Mouse (Mus musculus): Measurements from ENCODE around the gene Rab40c.
A peak's percentile ranks its signal among the peaks of the same experiment; 100 is the strongest.
"Not testable (repeated sequence)": the region's sequence is repeated elsewhere in the genome, so short reads cannot be mapped to it uniquely, and the experiment has no call there.

Gene Rab40c

DNA sequence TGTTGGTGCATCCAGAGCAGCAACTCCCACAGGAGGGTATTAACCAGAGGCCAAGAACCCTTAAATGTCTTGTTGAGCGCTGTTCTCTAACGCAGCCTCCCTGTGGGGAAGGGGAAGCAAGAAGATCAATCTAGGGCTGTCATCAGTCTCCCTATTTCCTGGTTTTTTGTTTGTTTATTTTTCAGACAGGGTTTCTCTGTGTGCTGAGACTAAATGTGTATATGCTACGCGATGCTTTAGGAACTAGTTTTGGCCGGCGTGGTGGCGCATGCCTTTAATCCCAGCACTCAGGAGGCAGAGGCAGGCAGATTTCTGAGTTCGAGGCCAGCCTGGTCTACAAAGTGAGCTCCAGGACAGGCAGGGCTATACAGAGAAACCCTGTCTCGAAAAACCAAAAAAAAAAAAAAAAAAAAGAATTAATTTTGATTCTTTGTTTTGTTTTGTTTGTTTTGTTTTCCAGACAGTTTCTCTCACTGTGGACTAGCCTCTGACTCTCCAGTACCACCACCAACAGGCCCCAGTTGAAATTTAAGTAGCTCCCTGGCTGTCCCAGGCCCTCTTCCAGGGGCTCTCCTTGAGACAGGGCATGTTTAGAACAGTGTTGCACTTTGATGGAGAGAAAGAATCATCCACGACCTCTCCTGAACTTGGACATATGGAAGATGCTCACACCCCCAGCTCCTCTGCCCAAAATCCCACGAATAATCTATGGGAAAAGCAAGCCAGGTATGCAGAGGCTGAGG, 46.0 kb downstream of the Rab40c start:
- no peak for DNase-seq

DNA sequence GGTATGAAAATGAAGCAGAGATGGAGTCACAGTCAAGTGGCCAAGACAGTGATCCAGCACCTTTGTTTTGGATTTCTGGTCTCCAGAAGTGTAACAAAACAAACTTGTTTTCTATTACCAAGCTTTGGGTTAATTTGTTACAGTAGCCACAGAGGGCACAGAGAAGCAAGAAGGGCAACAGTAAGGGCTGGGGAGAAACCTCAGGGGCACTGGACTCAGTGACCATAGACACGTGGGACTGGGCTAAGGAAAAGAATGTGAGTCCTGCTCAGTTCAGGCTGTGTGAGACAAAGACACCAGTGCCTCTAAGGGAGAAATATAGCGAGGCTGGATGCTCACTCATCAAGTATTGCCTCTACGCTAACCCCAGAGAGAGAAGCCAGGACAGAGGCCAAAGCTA, 46.9 kb downstream of the Rab40c start:
- DNase-seq: peak; percentile 75

DNA sequence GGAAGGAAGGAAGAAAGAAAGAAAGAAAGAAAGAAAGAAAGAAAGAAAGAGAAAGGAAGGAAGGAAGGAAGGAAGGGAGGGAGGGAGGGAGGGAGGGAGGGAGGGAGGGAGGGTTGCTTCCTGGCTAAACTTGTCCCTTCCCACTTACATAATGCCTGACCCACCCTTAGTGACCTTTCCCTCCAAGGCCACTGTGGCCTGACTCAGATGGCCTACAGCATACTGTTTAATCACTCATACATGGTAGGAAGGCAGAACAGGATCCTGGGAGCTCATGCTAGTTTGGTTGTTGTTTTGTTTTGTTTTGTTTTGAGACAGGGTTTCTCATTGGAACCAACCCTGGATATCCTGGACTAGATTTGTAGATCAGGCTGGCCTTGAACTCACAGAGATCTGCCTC, 48.0 kb downstream of the Rab40c start:
- DNase-seq: not testable (repeated sequence)

DNA sequence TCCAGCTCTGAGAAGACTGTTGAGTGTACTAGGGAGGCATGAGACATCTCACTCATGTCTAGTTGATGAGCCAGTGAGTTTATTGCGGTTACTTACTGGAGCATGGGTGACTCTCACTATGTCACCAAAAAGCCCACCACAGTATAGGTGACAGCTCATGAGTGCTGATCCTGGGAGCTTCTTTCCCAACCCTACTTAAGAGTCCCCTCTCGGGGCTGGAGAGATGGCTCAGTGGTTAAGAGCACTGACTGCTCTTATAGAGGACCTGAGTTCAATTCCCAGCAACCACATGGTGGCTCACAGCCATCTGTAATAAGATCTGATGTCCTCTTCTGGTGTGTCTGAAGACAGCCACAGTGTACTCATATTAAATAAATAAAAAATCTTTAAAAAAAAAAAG, 49.6 kb downstream of the Rab40c start:
- no peak for DNase-seq

DNA sequence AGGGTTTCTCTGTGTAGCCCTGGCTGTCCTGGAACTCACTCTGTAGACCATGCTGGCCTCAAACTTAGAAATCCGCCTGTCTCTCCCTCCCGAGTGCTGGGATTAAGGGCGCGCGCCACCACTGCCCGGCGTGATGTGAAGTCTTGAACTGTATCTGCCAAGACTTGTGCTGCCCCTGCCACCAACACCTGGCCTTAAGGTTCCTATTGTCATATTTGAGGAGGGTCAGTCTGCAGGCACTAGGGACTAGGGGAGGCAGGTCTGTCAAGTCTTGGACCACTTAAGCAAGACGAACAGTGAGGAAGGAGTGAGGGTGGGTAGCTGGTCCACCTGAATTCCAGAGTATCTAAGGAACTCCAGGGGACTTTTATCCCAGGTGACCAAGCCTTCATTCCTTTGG, 50.0 kb downstream of the Rab40c start:
- no peak for DNase-seq

DNA sequence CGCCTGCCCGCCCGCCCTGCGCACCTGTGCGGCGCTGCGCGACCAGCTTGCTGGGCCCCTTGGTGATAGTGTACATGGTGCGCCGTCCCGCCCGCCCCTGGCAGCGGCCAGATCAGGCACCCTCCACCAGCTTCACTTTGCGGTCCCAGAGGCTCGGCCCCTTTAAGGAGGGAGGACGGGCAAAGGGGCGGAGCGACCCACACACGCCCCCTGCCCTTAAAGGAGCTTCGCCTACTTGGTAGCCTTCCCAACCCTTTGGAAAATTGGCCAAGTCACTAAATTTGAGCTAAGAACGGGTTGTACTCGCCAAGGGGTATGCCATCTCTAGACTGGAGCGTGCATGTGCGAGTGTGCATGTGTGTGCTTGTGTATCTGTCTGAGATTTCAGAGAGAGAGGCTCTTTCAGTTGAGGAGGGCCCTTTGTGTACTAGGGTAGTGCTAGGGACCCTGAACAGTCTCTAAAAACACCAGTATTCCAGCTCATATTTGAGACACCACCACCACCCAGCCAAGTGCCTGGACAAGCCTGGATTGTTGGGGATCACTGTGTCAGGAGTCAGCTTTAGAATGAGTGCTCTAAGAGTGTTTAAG, 50.8 kb downstream of the Rab40c start, which contains the start of gene Mcrip2:
Gene Mcrip2 (minus strand): TSS at position 164 of the 591 bp plus-strand sequence.
- DNase-seq: peak; percentile 91

DNA sequence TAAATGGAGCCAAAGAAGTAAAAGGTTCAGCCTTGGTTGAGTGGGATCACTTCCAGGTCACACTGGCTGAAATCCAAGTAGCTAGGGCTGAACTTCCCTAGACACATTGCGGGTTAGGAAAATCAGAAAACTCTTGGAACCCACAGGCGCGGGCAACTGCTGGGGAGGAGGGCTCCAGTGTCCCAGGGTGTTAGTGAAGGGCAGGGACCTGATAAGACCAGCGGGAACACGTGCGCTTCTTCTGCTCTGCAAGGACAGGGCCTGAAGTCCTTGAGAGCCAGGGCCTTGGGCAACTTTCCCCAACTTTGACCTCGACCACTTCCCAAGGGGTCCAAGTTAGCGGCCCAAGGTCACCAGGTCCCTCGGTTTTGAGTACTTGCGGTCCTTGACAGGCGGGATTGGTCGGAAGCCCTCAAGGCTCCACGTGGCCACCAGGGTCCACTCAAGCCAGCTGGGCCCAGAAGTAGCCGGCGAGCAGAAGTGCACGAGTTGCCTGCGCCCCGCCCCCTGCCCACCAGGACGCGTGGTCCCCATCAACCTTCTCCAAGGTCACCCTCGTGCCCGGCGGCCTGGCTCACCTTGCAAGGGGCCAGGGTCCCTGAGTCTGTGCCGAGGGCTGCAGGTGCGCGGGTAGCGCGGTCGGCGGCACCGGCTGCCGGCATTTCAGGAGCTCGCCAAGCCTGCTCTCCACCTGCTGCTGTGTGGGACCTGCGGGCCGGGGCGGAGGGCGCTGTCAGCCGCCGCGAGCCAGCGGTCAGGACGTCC, 51.5 kb downstream of the Rab40c start:
- peak; percentile 79 for DNase-seq

DNA sequence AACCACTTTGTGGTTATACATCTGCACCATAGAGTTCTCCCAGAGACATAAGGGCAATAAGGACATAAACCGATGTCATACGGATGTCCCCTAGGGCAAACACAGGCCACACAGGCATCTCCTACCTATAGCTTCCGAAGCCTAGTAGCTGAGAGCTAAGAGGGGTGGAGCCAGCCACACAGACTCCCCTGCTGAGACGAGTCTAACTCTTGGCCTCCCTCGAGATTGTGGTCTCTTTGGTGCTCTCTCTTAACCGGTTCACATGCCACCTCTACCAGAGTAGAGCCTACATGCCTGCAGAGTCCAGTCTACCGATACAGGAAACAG, 52.1 kb downstream of the Rab40c start:
- DNase-seq: no peak

DNA sequence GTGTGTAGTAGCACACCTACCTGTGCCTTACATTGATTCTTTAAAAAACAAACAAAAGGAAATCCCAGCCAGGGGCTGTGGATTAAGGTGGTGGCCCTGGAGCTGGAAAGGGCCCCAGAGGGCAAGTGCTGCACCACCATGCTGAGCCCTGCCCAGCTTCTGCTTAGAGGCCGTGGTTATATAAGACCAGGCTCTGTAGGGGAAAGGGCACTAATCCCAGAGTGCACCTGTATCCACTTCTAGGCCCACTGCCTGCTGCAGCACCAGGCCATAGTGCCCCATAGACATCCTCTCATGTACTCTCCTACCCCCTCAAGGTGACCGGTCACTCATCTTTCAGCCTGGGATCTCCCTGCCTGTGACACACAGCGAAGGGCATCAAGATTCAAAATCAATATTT, 53.4 kb downstream of the Rab40c start:
- DNase-seq: peak; percentile 75

DNA sequence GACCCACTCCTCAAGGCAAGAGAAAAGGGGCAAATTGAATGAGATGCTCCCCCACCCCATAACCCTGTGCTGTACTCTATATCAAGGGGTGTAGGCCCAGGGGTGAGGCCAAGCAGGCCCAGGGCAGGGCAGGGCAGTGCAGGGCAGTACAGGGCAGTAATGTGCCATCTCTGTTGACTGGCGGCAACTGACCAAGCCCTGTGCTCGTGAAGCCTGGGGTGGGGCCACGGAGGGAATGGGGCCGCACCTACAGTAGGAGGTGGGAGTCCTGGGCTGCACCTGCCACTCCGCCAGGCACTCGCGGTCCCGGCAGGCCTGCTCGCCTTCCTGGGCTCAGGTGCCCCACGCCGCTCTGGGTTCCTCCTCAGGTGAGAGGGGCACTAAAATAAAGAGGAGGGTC, 54.2 kb downstream of the Rab40c start:
- DNase-seq: no peak

DNA sequence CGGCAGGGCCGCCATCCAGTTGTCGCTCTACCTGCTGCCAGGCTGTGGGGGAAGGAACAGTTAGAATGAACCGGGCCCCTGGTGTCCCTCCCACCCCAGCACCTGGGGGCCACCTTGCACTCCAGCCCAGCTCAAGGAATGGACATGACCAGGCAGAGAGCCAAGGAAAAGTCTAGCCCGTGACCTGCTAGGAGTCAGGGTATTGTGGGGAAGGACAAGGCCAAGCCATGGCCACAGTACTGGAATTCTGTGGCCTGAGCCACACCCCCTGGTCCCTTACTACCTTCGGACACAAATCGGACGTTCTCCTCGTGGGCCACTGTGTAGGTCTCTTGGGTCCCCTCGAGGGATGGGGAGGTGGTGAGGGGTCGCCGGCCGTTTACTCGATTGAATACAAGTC, 55.2 kb downstream of the Rab40c start:
- peak; percentile 60 for DNase-seq

DNA sequence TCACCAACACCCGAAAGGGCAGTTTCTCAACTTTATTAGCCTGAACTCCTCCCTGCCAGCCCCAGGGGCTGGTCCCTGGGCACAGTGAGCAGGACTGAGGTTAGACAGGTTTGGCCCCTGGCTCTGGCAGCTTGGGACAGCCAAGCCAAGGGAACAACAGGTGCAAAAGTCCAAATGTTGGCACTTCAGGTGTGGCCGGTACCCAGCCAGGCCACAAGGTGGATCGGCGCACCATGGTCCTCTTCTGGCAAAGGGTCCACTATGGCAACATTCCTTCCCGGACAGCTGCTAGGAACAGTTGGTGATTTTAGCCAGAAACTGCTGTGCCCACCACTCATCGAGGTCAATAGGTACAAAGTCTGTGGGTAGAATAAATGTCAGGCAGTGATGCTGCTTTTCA, 55.8 kb downstream of the Rab40c start:
- DNase-seq: peak; percentile 69

DNA sequence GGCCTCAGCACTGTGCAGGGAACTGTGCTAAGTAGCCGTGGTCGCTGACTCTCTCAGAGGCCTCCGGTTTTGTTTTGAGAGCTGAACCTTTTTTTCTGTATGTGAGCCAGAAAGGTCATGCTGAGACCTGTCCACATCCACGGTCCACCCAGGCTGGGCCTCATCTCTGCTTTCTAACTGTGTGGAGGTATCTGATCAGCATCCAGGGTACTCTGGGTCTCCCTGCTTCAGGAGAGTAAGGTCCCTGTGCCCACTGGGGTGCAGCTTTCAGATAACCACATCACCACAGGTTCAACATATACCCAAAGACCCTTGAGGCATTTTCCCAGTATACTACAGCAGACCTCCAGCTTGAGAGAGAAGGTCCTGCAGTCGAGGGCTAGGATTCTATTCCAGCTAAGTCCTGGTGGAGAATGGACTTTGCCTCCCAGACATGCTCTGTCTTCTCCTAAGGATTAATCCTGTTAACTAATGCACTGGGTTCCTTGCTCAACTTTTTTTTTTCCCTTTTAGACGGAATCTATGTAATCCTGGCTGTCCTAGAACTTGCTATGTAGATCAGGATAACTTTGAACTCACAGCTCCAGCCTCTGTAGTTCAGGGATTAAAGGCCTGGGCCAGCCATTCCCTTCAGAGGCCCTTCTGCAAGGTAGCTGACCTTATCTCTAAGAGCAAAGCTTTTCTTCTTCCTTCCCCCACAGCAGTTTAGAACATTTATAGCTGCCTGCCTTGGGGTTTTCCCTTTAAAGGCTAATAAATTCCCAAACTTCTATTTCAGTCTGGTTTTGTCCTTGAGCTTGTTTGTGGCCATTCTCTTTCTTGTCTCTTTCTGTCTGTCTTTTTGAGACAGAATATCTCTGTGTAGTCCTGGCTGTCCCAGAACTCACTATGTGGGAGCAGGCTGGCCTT, 57.6 kb downstream of the Rab40c start:
- DNase-seq: no peak

DNA sequence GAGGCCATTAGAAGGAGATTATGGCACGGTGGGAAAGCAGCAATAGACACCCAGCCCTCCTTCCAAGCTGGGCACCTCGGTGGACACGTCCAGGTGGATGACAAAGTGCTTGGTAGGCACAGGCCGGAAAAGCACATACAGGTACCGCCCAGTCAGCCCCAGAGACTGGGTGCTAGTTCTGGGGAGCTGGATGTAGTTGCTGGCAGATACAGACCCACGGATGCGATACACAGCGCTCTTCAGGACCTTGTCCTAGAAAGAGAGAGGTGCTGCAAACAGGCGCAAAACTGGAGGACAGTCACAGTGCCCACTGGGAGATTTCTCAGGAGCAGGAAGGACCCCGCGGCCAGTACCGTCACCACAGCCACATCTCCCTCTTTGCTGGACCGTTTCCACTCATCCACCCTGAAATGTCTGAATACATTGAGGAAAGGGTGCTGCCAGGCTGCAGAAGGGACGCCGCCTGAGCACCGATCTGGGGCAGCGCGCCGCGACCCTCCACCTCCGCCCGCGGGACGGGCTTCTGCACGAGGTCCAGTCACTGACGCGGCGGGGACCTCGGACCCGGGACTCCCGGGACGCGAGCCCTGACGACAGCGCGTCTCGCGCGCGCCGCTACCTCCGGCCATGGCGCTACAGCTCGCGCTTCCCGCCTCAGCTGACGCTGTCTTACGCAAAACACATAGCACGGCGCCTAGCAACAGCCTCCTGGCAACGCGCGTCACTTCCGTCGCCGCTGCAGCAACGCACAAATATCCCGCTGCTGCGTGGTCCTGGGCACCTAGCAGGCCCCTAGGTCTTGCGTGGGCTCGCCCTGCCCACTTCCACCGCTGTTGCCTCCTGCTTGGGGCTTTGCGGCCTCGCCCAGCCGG, 58.5 kb downstream of the Rab40c start, which contains the start of gene Wdr90:
Gene Wdr90 (minus strand): TSS at position 670 of the 872 bp plus-strand sequence.
- peak; percentile 92 for DNase-seq

DNA sequence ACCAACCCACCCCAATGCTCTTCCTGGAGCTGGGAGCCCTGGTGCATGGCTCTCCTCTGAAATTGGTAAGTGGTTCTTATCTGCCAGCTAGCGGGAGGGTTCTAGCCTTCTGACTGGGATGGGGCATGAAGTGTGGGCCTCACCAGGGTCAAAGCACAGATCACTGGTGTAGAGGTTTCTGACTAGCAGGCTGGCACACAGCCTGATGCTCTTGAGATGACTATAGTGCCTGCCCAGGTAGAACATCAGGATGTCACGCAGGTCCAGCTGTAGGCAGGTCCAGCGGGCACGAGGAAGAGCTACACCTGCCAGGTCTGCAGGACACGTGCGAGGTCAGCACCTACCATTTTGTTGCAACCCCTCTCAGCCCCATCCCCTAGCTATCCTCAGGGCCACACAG, 59.3 kb downstream of the Rab40c start:
- no peak for DNase-seq

DNA sequence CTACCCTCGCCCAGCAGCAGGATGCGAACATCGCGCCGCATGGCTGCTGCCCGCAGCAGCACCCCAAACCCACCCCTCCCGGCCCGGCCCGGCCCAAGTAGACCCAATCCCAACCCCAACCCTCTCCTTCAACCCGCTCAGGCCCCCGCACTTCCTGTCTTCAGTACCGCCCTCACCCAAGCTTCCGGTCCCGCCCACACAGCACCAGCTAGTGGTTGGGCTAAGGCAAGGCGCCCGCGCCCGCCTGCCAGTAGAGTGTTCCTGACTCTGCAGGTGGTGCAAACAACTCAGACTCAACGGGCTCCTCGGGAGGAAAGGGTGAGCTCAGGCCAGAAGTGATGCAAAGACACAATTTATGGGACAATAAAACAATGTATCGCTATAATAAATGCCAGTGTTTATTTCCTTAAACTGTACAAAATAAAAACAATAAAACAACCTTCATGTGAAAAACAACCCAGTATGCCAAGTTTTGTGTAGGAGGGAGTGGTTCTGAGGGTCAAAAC, 75.1 kb downstream of the Rab40c start, which contains the start of gene Rhot2:
Gene Rhot2 (minus strand): TSS at position 456 of the 506 bp plus-strand sequence.
- peak; percentile 95 for DNase-seq

DNA sequence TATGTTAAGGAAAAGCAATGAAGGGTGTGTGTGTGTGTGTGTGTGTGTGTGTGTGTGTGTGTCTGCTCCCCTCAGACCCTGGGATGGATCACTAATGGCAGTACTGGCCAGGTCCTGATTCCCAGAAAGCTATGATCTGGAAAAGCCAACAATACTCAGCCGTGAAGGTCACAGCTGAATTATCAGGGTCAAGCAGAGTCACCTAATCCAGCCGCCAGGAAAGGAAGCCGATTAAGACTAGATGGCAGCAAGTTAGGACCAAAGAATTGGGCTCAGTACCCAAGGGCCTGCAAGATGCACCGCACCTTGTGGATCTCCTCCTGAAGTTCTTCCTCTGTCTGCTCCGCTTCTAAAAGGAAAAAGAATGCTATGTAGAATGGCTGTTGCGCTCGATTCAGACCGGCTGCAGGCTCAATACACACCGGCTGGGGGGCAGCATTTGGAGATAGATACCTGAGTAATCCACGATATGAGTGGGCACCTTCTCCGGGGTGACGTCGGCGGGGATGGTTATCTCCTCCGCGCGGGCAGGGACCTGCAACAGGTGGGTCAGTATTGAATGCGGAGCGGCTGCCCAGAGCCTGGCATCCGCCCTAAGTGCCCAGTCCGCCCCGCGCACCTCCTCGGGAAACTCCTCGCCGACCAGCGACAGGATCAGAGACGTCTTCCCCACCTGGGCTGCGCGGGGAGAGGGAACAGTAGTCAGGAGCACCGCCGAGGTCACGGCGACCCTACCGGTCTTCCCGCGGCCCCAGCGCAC, 75.7 kb downstream of the Rab40c start:
- DNase-seq: peak; percentile 44

DNA sequence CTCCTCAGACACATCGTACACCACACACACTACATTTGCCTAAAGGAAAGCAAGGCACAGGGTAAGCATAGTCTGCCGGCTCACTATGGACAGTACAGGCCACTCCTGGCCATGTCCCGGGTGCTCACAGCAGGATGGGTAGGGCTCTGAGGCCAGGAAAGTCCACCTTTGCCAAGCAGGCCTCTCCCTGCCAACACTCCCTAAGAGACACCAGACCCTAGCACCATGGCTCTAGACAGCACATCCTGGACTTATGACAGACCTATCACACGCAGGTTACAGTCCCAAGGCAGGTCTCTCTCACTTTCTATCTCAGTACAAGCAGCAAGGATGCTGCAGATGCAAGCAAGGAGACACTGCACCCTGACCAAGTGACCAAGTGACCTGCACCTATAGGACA, 76.4 kb downstream of the Rab40c start:
- no peak for DNase-seq

DNA sequence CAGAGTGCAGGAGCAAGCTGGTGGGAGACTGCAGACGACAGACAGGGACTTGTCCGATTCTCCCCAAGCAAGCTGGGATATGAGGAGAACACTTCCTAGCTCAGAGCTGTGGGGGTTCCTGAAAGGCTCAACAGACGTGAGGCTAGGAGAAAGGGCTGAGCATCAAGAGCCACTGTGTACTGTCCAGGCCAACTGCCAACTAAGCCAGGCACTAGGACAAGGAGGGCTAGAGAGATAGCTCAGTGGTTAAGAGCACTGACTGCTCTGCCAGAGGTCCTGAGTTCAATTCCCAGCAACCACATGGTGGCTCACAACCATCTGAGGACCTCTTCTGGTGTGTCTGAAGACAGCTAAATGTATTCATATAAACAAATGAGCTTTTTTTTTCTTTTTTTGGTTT, 77.0 kb downstream of the Rab40c start:
- DNase-seq: no peak

DNA sequence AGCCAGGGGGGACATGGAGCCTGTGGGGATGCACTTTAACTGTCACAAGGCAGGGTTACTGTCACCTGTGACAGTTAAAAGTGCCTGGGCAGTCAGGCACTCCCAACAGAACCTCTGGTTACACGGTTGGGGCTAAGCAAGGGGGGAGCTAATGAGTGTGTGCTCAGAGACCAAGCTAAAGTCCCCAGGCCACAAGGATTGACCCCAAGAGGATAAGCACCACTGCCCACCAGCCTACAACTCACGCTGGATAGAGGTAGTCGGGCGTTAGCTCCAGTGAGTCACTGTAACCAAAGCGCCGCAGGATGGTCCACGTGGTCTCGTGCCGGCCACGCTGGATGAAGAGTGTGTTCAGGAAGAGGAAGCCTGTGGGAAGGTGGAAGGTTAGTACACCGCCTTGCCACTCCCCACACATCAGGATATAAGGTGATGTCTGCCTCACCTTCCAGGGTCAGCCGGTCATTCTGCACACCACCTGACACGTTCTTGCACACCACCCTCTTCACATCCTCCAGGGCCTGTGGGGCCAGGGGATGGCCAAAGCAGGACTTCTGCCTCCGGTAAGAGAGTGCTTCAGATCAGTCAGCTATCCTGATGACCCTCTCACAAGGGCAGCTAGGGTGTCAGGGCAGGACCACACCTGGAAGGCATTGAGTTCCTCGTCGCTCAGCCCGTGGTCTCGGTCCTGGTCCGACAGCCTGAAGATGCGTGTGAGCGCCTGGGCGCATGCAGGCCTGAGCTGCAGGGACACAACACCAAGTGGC, 78.2 kb downstream of the Rab40c start, which contains the start of gene Gm20683:
Gene Gm20683 (minus strand): TSS at position 647 of the 764 bp plus-strand sequence.
- DNase-seq: no peak
